Mouse (Mus musculus): ENCODE data around the gene Cadps.

Cadps gene

DNA sequence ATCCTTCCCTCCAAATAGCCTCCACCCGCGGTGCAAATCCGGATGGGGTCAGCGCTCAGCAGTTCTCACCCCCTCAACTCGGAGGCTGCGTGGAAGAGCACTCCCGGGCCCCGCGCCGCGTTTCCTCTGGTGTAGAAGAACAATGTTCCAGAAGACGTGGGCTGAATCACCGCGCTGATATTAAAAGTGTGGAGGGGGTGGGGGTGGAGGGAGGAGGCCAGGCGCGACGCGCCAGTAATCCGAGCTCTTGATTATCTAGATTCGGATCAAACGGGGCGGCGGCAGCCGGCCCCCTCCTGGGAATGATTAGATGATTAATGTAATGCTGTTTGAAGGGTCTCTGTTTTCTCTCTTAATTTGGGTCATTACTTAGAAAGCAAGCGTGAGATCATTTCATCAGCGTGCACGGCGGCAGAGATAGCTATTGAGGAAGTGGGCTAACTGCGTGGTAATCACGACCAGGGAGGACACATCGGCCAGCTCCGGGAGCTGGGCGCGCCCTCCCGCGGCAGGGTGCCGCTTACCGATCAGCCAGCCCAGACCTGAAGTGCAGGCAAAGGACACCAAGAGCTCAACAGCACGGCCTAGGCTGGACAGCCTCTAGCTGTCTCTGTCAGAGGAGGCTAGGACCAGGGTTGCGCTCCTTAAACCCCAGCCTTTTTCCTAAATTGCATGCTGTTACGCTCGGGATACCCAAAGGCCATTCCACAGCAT lies 481.6 kb downstream of the Cadps start:
- DNase-seq (ENCODE audit: low spot score in 2 of 2) = no peak

DNA sequence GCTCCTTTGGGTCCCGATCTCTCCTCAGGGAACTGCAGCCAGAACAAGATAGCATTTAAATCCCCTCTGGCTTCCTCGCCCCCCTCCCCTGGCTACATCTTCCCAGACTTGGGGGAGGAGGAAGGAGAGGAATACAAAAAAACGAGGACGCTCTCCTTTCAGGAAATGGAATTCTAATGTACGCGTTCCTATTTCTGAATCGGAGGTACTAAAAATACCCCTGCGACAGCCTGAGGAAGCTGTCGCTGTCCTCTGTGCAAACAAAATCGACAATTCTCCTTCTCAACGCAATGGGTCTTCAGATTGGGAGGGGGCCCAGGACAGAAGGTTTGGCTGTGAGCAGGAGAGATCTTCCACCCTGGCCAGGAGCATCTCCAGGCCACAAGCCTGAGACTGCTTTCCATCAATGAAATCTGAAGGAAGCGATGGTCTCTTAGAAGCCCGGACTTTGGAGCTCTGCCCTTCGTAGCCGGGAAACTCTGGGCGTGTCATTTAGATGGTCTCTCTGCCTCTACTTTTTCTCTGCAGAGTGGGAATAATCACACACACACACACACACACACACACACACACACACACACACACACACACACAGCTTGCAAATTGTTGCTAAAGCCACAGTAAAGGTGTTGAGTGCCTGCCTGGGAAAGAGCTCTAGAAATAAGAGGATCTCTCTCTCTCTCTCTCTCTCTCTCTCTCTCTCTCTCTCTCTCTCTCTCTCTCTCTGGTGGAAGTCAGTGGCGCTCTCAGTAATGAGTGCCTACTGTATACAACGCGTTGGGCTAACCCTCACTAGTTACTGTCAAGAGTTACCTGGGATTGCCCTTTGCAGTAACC lies 482.4 kb downstream of the Cadps start:
- no peak for DNase-seq (ENCODE audit: low spot score in 2 of 2)

DNA sequence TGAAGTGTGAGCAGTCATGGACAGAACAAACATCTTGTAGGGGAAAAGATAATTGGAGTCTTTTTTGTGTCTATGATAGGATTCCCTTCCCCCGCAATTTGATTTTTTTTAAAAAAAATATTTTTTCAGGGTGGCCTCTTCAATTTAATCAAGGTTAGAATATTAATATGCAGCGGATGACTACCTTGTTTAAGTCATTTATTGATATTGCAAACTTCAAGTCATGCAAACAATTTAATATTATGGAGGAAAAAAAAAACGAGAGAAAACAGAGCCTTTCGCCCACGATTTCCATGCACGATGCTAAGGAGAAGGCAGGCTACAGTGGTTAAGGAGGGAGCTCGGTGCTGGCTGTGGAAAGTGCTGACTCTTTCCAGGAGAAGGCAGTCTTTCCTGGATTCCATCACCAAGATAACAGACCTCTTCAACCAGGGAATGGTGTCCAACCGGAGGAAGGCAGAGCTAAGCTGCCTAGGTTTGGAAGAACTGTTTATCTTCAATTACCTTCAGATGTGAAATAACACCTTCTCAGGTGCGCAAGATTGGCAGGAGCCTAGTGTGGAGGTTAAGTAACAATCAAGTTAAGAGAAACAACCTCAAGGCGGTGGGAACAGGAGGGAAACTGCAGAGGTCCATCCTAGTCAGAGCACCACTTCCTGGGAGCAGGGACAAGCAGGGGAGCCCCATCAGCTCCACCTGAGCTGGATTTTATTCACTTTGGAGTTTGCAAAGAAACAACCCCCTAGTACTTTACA lies 483.9 kb downstream of the Cadps start:
- DNase-seq (ENCODE audit: low spot score in 2 of 2) = no peak

DNA sequence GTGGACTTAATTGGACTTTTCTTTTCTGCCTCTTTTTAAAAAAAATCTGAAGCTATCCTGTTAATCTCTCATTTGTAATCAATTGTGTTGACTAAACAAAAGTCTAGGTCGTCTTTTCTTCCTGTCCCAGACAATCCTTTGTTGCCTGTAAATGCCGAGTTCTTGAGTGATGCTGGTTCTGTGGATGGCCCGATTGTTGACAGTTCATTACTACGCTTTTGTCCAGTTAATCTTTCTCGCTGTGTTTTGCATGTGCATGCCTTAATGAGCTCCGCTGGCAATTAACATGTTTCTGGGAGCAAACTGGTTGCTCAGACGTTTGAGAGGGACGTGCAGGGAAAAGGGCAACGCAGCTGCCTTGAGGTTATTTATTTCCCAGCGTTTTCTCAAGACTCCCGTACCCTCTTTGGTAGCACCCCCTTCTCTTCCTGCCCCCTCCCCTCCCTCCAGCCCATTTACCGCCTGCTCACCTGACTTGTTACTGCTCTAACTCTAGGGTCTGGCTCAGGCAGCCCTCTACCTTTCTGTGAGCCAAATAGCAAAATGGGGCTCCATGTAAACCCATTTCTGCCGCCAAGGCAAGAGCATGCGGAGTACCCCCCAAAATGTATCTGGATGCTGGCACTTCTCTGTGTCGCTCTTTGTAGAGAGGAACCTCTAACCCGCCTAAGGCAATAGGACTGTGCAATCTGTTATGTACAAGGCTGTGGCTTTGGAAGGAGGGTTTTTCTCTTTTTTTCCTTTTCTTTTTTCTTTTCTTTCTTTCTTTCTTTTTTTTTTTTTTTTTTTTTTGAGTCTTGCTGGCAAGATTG lies 484.7 kb downstream of the Cadps start:
- DNase-seq (ENCODE audit: low spot score in 2 of 2) = no peak

GRCm38 (mm10) chr14:12337421-12337997 lies 485.4 kb downstream of the Cadps start:
- DNase-seq (ENCODE audit: low spot score in 2 of 2) = no peak

DNA sequence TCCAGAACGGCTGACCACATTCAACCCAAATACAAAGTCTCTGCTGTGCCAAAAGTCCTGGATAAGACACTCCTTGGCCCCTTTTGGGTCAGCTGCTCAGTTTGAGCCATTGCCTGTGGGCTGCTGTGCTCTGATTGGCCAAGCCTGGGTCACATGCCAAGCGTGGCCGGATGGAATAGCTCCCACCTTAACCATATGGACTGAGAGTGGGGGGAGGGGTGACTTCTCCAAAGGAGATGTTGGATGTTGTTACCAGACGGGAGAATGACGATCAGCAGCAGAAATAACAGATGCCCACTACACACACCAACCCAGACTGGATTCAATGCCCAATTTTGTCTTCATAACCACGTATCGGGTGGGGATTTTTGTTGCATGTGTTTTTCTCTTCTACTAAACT lies 488.0 kb downstream of the Cadps start:
- no peak for DNase-seq (ENCODE audit: low spot score in 2 of 2)

DNA sequence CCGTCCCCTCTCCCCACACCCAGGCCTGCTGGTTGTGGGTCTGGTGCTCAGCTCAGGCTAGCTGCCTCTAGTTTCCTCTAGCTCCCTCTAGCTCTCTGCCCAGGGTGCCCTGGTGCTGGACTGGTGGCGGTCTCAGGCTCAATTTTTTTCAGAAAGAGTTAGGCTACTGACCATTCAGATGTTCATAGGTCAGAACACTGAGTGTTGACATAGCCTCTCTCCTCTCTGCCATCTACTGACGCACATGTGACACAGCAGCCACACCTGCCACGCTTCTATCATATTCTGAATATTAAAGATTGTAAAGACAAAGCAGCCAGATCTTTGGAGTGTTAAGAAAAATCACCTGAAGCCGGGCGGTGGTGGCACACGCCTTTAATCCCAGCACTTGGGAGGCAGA lies 489.3 kb downstream of the Cadps start:
- no peak for DNase-seq (ENCODE audit: low spot score in 2 of 2)

All from urinary bladder, postnatal 36 days (tissue).